Mouse (Mus musculus) stomach, postnatal 0 days (tissue): ENCODE results near the gene 1700067P10Rik. TPM values are rescaled to one million over a fixed set of nuclear protein-coding genes. Genes with fewer than 3 reads are reported as not detected.

Source experiments
- ATAC-seq: fragments of 200-750 bp; cut with Nextera tagmentation; 2 replicates; pipeline ENCODE4 v1.8.0; 2017; ENCODE audit not compliant: low FRiP score, low TSS enrichment
- DNase-seq: peaks from one replicate; pipeline ENCODE4 v3.0.0-alpha.2; 2016; ENCODE audit warnings: low spot score
- H3K27ac ChIP-seq: fragments of 300-500 bp; sonication (generic); replicated peaks from 2 replicates; pipeline ENCODE4 v1.5.1; 2014; ENCODE audit warnings: mild to moderate bottlenecking, control low read depth
- H3K27me3 ChIP-seq: fragments of 300-500 bp; sonication (generic); 2 replicates; pipeline ENCODE4 v1.6.1; 2014; ENCODE audit warnings: low read length; ENCODE audit not compliant: control insufficient read depth, insufficient read depth
- H3K36me3 ChIP-seq: fragments of 300-500 bp; sonication (generic); 2 replicates; pipeline ENCODE4 v1.6.1; 2014; ENCODE audit warnings: low read length, mixed read lengths; ENCODE audit not compliant: control insufficient read depth, insufficient read depth
- H3K4me1 ChIP-seq: fragments of 300-500 bp; sonication (generic); replicated peaks from 2 replicates; pipeline ENCODE4 v1.6.1; 2014; ENCODE audit warnings: antibody characterized with exemption; ENCODE audit not compliant: control insufficient read depth, insufficient read depth
- H3K4me2 ChIP-seq: fragments of 300-500 bp; sonication (generic); replicated peaks from 2 replicates; pipeline ENCODE4 v1.6.1; 2014; ENCODE audit warnings: low read depth, mild to moderate bottlenecking, control low read depth, moderate library complexity
- H3K4me3 ChIP-seq: fragments of 300-500 bp; sonication (generic); 2 replicates; pipeline ENCODE4 v1.5.1; 2014; ENCODE audit warnings: low read depth, low read length, control low read depth
- H3K9ac ChIP-seq: fragments of 300-500 bp; sonication (generic); 2 replicates; pipeline ENCODE4 v1.6.1; 2014; ENCODE audit warnings: mild to moderate bottlenecking, low read length, control low read depth, mixed read lengths
- H3K9me3 ChIP-seq: fragments of 300-500 bp; sonication (generic); 2 replicates; pipeline ENCODE4 v1.6.1; 2016; ENCODE audit warnings: low read length; ENCODE audit not compliant: control insufficient read depth
- CTCF ChIP-seq: IDR thresholded peaks from 2 replicates; pipeline ENCODE4 v1.5.1; 2016; ENCODE audit warnings: antibody characterized with exemption, low read depth, mild to moderate bottlenecking, moderate library complexity
- EP300 ChIP-seq: optimal IDR thresholded peaks from 2 replicates; pipeline ENCODE3; 2016; ENCODE audit warnings: antibody characterized with exemption
- WGBS: fragments of 180-500 bp; shearing (Covaris S2); extraction: QIAGEN DNeasy Blood & Tissue Kit; methylation state at CpG from one replicate; pipeline ENCODE4 v1.1.7; 2014; 5-methylcytosine and 5-hydroxymethylcytosine counted together
- polyA plus RNA-seq: library from polyadenylated mRNA; unstranded; fragments of >200 nt; fragmentation: Nextera tagmentation; extraction: Ambion mirVana; gene quantifications from 2 replicates; pipeline ENCODE4 v1.2.1, GENCODE M21; 2015

Gene 1700067P10Rik
- not detected in 2 replicates for polyA plus RNA-seq

- H3K4me3 ChIP-seq = no peak within 1 kb of the TSS
- ATAC-seq = no peak
- H3K36me3 ChIP-seq = no peaks in the 10 kb centered on the region
- H3K4me2 ChIP-seq = no peak within 1 kb of the TSS
- TF ChIP-seq CTCF (no peak), EP300 (no peak)
- H3K9me3 ChIP-seq = 0 out of 2 replicates have a peak, but pooled peaks cover 4% of the 10 kb centered on the region
- no peak within 1 kb of the TSS for H3K27ac ChIP-seq
- no peaks in the 10 kb centered on the region for H3K27me3 ChIP-seq
- no peak within 1 kb of the TSS for H3K9ac ChIP-seq
- DNase-seq = no peak
- no peaks in the 10 kb centered on the region for H3K4me1 ChIP-seq
These were observed at the start of gene 1700067P10Rik for GRCm38 (mm10) chr17:48089019-48089418. TSS of gene 1700067P10Rik (plus strand) at chr17:48089319.

- DNase-seq (peak; percentile 80), ATAC-seq (peak; percentile 74)
- 13% methylated on average over 28 of the region's 29 CpGs for WGBS
- Histone ChIP-seq H3K9me3 (no peaks in the 10 kb centered on the region), H3K4me2 (peak overlapping the region; percentile 48), H3K4me3 (peak overlapping the region; percentile 24), H3K36me3 (no peaks in the 10 kb centered on the region), H3K27me3 (no peaks in the 10 kb centered on the region), H3K27ac (peak overlapping the region; percentile 88), H3K4me1 (peaks cover 7% of the 10 kb centered on the region; the same call in 1 of the 2 replicates), H3K9ac (peak overlapping the region; percentile 45; the same call in 1 of the 2 replicates)
- TF ChIP-seq EP300 (no peak), CTCF (no peak)
These were observed 47.5 kb upstream of the 1700067P10Rik start for GRCm38 (mm10) chr17:48041351-48042287.

- Histone ChIP-seq H3K4me1 (peaks cover 7% of the 10 kb centered on the region; the same call in 1 of the 2 replicates), H3K4me2 (no peak overlapping the region), H3K9me3 (no peaks in the 10 kb centered on the region), H3K36me3 (no peaks in the 10 kb centered on the region), H3K9ac (no peak overlapping the region), H3K27ac (no peak overlapping the region), H3K4me3 (no peak overlapping the region), H3K27me3 (no peaks in the 10 kb centered on the region)
- 63% methylated on average over 5 of the region's 5 CpGs for WGBS
- no peak for DNase-seq
- ATAC-seq = no peak
- TF ChIP-seq EP300 (no peak), CTCF (peak; percentile 53)
These were observed 45.8 kb upstream of the 1700067P10Rik start for GRCm38 (mm10) chr17:48043154-48043880.

GRCm38 (mm10) chr17:48045631-48046030, 43.5 kb upstream of the 1700067P10Rik start:
- Histone ChIP-seq H3K9me3 (no peaks in the 10 kb centered on the region), H3K4me1 (no peaks in the 10 kb centered on the region), H3K27ac (no peak overlapping the region), H3K4me2 (no peak overlapping the region), H3K27me3 (no peaks in the 10 kb centered on the region), H3K36me3 (no peaks in the 10 kb centered on the region), H3K9ac (no peak overlapping the region), H3K4me3 (no peak overlapping the region)
- 47% methylated on average over 4 of the region's 4 CpGs for WGBS
- peak; percentile 86 for TF ChIP-seq CTCF
- no peak for TF ChIP-seq EP300
- no peak for ATAC-seq
- DNase-seq = peak; percentile 86

- TF ChIP-seq EP300 = no peak
- TF ChIP-seq CTCF = peak; percentile 59
- DNase-seq (peak; percentile 77), ATAC-seq (peak; percentile 88)
- Histone ChIP-seq H3K27ac (peak overlapping the region; percentile 79; the same call in 1 of the 2 replicates), H3K36me3 (no peaks in the 10 kb centered on the region), H3K4me3 (no peak overlapping the region), H3K9ac (no peak overlapping the region), H3K9me3 (no peaks in the 10 kb centered on the region), H3K27me3 (no peaks in the 10 kb centered on the region), H3K4me2 (no peak overlapping the region), H3K4me1 (no peaks in the 10 kb centered on the region)
- WGBS = 46% methylated on average over 5 of the region's 5 CpGs
These were observed 37.3 kb upstream of the 1700067P10Rik start for GRCm38 (mm10) chr17:48051638-48052337.
